Mouse (Mus musculus) liver (tissue): ENCODE data around the gene Nynrin.

ENCODE experiments used
- DNase-seq: peaks from one replicate; pipeline ENCODE4 v3.0.0-alpha.2; 2020; ENCODE audit warnings: mixed read lengths

Nynrin gene

DNA sequence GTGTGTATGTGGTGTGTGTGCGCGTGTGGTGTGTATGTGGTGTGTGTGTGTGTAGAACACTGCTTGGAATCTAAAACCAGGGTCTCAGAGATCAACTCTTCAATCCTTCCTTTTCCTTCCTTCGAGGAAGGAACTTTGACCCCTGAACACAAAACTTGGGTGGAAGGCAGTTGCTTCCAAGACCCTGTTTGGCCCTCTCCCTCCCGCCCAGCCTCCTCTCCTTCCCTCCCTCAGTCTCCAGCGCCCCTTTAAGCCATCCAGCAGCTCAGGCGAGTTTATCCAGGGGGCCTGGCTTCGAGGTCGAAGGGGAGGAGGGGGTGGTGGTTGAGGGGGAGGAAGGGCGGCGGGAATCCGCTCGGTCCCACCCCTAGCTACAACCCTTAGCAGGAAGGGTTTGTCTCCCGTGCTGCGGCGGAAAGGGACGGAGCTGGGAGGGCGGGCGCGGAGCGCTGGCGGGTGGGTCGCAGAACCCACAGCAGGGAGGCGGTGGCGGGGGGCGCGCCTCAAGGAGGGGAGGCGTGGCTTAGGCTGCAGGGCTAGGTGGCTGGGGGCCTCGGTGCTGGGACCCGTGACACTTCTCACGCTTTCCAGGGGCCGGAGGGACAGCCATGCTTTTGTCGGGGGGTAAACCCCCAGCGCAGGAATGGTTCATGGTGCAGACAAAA lies at the start of gene Nynrin:
TSS of gene Nynrin (plus strand) at position 390 of the 665 bp plus-strand sequence.
- peak; percentile 80 for DNase-seq

- DNase-seq = peak; percentile 47
These were observed 38.9 kb upstream of the Nynrin start for GRCm38 (mm10) chr14:55814885-55815284.

GRCm38 (mm10) chr14:55815310-55815751 lies 38.5 kb upstream of the Nynrin start:
- DNase-seq = peak; percentile 37

GRCm38 (mm10) chr14:55819845-55820405 lies 33.9 kb upstream of the Nynrin start:
- DNase-seq = no peak

DNA sequence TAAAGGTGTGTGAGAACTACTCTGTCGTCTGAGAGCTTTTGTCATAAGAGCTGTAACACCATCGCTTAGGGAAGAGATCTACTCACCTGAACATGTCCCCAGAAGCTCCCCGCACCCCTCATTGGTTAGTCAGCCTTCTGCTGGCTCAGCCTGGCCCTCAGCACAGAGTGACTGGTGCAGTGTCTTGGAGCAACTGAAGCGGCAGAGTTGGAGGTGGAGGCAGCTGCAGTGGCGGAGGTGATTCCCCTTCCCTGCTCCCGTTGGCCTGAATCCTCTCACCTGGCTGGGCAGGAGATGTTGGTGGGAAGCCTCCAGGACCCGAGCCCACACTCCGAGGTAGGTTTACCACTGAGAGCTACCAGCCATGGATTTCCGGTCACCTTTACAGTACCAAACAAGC lies 33.2 kb upstream of the Nynrin start:
- no peak for DNase-seq

GRCm38 (mm10) chr14:55822435-55822990 lies 31.3 kb upstream of the Nynrin start:
- DNase-seq = peak; percentile 78

GRCm38 (mm10) chr14:55822991-55823762 lies 30.6 kb upstream of the Nynrin start, which contains the start of gene Nfatc4:
Nfatc4 (plus strand) TSS chr14:55823144.
- DNase-seq = peak; percentile 76

- no peak for DNase-seq
These were observed 29.8 kb upstream of the Nynrin start for GRCm38 (mm10) chr14:55824001-55824480.

- DNase-seq = peak; percentile 59
These were observed 29.2 kb upstream of the Nynrin start for GRCm38 (mm10) chr14:55824481-55825215.

- DNase-seq = peak; percentile 34
These were observed 28.4 kb upstream of the Nynrin start for GRCm38 (mm10) chr14:55825216-55826051.

DNA sequence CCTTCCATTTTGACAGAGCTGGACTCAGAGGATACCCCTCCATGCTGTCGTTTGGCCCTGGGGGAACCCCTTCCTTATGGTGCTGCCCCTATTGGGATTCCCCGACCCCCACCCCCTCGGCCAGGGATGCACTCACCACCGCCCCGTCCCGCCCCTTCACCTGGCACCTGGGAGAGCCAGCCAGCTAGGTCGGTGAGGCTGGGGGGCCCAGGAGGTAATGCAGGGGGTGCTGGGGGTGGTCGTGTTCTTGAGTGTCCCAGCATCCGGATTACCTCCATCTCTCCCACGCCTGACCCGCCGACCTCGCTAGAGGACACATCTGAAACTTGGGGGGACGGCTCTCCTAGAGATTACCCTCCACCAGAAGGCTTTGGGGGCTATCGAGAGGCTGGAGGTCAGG lies 27.7 kb upstream of the Nynrin start:
- no peak for DNase-seq

- DNase-seq = no peak
These were observed 27.1 kb upstream of the Nynrin start for GRCm38 (mm10) chr14:55826551-55827340.

GRCm38 (mm10) chr14:55828716-55829263 lies 25.0 kb upstream of the Nynrin start:
- no peak for DNase-seq

DNA sequence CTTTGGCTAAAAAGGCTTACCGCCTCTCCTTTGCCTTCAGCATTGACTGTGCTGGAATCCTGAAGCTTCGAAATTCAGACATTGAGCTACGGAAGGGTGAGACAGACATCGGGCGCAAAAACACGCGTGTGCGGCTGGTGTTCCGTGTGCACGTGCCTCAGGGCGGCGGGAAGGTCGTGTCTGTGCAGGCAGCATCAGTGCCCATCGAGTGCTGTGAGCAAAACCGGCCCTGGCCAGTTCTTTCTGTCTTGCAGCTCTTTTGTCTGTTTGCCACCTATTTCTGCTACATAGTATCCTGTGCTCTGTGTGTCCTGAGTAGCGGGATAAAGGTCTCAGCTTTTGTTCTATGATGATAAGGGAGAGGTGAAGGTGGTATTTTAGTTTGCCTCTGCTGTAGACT lies 24.0 kb upstream of the Nynrin start:
- no peak for DNase-seq

DNA sequence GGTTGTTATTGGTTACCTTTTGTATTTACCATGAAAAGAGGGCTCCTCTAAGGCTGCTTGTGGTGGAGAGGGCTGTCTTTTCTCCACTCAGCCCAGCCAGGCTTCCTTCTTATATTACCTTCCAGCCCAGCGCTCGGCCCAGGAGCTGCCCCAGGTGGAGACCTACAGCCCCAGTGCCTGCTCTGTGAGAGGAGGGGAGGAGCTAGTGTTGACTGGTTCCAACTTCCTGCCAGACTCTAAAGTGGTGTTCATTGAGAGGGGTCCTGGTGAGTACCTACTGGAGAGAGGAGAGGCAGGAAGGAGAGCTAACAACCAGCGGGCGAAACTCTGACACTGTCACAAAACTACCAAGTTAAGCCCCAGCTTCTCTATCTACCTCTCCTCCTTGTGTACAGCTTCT lies 23.5 kb upstream of the Nynrin start:
- DNase-seq = no peak

GRCm38 (mm10) chr14:55833126-55833525 lies 20.7 kb upstream of the Nynrin start:
- DNase-seq = no peak

DNA sequence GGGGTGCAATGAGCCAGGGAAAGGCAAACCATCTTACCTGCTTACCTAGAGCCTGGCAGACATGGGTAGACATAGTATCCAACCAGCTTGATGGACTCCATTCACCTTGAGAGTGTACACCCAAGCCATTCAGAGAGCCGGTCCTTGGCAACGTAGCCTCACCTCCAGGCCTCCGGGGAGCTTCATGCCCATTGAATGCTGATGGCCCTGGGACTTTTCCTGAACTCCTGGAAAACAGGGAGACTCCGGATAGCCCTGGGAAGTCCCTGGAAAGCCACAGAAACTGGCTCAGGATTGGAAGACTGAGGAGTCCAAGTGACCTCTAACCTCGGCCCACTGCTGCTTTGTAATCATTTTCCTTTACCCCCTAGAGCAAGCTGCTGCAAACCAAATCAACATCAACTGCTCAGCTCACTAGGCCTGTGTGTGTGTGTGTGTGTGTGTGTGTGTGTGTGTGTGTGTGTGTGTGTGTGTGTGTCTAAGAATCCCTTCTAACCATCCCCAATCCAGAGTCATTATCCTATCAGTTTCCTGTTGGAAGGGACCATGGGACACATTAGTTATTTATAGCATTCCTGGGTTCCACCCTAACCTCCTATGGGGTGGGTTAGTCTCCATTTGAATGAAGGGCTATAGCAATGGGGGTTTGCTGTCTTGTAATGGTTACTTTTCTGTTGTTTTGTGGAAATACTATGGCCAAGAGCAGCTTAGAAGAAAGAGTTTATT lies 18.8 kb upstream of the Nynrin start:
- no peak for DNase-seq

GRCm38 (mm10) chr14:55838312-55838711 lies 15.5 kb upstream of the Nynrin start:
- DNase-seq = no peak

GRCm38 (mm10) chr14:55838740-55839139 lies 15.1 kb upstream of the Nynrin start:
- no peak for DNase-seq

- no peak for DNase-seq
These were observed 12.9 kb upstream of the Nynrin start for GRCm38 (mm10) chr14:55840853-55841366.
